Mouse (Mus musculus): ENCODE data around the gene Defb47. TPM values are rescaled to one million over a fixed set of nuclear protein-coding genes. Genes with fewer than 3 reads are reported as not detected.

Defb47 gene
- polyA plus RNA-seq, 1 experiment from 2014 or later, result not detected

- ATAC-seq (ENCODE audit: insufficient number of reproducible peaks, low FRiP score, low TSS enrichment, low read depth), result no peak
- no peak within 1 kb of the TSS for H3K4me2 ChIP-seq (ENCODE audit: low read depth, severe bottlenecking)
- 71% methylated on average over 3 of the region's 3 CpGs for WGBS
Observed at GRCm38 (mm10) chr14:63046691-63047090, 48.8 kb downstream of the Defb47 start, which contains the start of gene Defb42. Gene Defb42 (plus strand): TSS chr14:63046991.

GRCm38 (mm10) chr14:63049910-63050370 is 52.1 kb downstream of the Defb47 start, which contains the start of gene Defb30:
Gene Defb30 (minus strand): TSS chr14:63049960.
- Histone ChIP-seq H3K4me2 (ENCODE audit: low read depth, severe bottlenecking) (no peak within 1 kb of the TSS), H3K4me1 (ENCODE audit: control insufficient read depth, insufficient read depth, low read length) (no peaks in the 10 kb centered on the region), H3K4me3 (ENCODE audit: low read depth, low read length) (no peak within 1 kb of the TSS), H3K36me3 (ENCODE audit: control insufficient read depth, insufficient read depth, low read length) (no peaks in the 10 kb centered on the region), H3K9me3 (ENCODE audit: control insufficient read depth, low read length) (no peaks in the 10 kb centered on the region), H3K27ac (replicated peaks; ENCODE audit: low read depth, low read length) (no peak within 1 kb of the TSS), H3K9ac (ENCODE audit: low read length) (no peak within 1 kb of the TSS), H3K27me3 (ENCODE audit: control insufficient read depth, insufficient read depth, low read length) (no peaks in the 10 kb centered on the region)
- WGBS, result 86% methylated on average over 12 of the region's 14 CpGs
- no peak for ATAC-seq (ENCODE audit: insufficient number of reproducible peaks, low FRiP score, low TSS enrichment, low read depth)
- no peak for DNase-seq (ENCODE audit: low spot score)

More at GRCm38 (mm10) chr14:63046691-63047090, 48.8 kb downstream of the Defb47 start, which contains the start of gene Defb42:
- Histone ChIP-seq H3K36me3 (ENCODE audit: control insufficient read depth, insufficient read depth, low read length) (no peaks in the 10 kb centered on the region), H3K9me3 (ENCODE audit: control insufficient read depth, low read length) (no peaks in the 10 kb centered on the region), H3K27ac (replicated peaks; ENCODE audit: low read depth, low read length) (no peak within 1 kb of the TSS), H3K4me3 (ENCODE audit: low read depth, low read length) (no peak within 1 kb of the TSS), H3K9ac (ENCODE audit: low read length) (no peak within 1 kb of the TSS), H3K4me1 (ENCODE audit: control insufficient read depth, insufficient read depth, low read length) (no peaks in the 10 kb centered on the region), H3K27me3 (ENCODE audit: control insufficient read depth, insufficient read depth, low read length) (no peaks in the 10 kb centered on the region)
- DNase-seq (ENCODE audit: low spot score), result no peak

Other genes starting within 250 kb of the Defb47 start
- 29.6 and 31.1 TPM in 2 replicates for gene Ints6, start 236.9 kb upstream of the Defb47 start, polyA plus RNA-seq (2014; fragmentation: Nextera tagmentation; extraction: Ambion mirVana)
- gene Wdfy2, start 160.4 kb upstream of the Defb47 start, polyA plus RNA-seq (2014; fragmentation: Nextera tagmentation; extraction: Ambion mirVana), result 12.0 and 13.7 TPM in 2 replicates
- not detected in 2 replicates for gene Defb48, start 13.6 kb upstream of the Defb47 start, polyA plus RNA-seq (2014; fragmentation: Nextera tagmentation; extraction: Ambion mirVana)
- not detected in 2 replicates for gene Defb43, start 13.7 kb downstream of the Defb47 start, polyA plus RNA-seq (2014; fragmentation: Nextera tagmentation; extraction: Ambion mirVana)
- gene Defb42, start 48.9 kb downstream of the Defb47 start, polyA plus RNA-seq (2014; fragmentation: Nextera tagmentation; extraction: Ambion mirVana), result not detected in 2 replicates
- not detected in 2 replicates for gene Defb30, start 51.9 kb downstream of the Defb47 start, polyA plus RNA-seq (2014; fragmentation: Nextera tagmentation; extraction: Ambion mirVana)